Mouse (Mus musculus): ENCODE results near the gene A730009L09Rik. TPM values are rescaled to one million over a fixed set of nuclear protein-coding genes. Genes with fewer than 3 reads are reported as not detected.
A peak's percentile ranks its signal among the peaks of the same experiment; 100 is the strongest.

The A730009L09Rik gene
- polyA plus RNA-seq, 1 experiment from 2014 or later, result not detected

DNA sequence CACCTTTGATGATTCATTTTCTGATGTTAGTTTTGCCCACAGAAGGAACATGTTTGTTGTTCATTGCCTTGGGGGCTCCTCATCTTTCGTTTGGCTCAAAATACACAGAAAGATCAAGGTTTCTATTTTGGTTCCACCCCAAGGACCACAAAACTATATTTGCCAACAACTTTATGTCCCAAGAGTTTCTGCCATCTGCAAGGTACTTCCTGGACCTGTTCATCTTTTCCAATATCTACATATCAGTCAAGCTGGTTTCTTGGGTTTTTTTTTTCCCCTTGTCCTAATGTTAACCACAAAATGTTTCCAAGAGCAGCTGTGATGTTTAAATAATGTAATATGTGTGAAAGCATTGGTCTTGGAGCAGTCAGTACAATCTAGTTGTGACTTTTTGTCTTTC, 37.4 kb upstream of the A730009L09Rik start:
- no peak overlapping the region for H3K4me2 ChIP-seq (ENCODE audit: low read length)
- DNase-seq (ENCODE audit: low spot score) (no peak), ATAC-seq (replicated peaks; ENCODE audit: low FRiP score, low read depth) (no peak)
- no peak overlapping the region for H3K27ac ChIP-seq
- 76% methylated on average over 1 of the region's 1 CpGs for WGBS
- no peaks in the 10 kb centered on the region for H3K9me3 ChIP-seq (replicated peaks; ENCODE audit: low read length)
- no peak for TF ChIP-seq CTCF (IDR thresholded peaks at IDR 0.05; ENCODE audit: low read depth)
- no peaks in the 10 kb centered on the region for H3K27me3 ChIP-seq (ENCODE audit: insufficient read depth, low read length)
- no peaks in the 10 kb centered on the region for H3K4me1 ChIP-seq (replicated peaks; ENCODE audit: insufficient read depth, low read length)
- no peak overlapping the region for H3K4me3 ChIP-seq (replicated peaks; ENCODE audit: low read depth, low read length)
- no peaks in the 10 kb centered on the region for H3K36me3 ChIP-seq (ENCODE audit: insufficient read depth, low read length)
- no peak overlapping the region for H3K9ac ChIP-seq (ENCODE audit: low read depth, low read length)

DNA sequence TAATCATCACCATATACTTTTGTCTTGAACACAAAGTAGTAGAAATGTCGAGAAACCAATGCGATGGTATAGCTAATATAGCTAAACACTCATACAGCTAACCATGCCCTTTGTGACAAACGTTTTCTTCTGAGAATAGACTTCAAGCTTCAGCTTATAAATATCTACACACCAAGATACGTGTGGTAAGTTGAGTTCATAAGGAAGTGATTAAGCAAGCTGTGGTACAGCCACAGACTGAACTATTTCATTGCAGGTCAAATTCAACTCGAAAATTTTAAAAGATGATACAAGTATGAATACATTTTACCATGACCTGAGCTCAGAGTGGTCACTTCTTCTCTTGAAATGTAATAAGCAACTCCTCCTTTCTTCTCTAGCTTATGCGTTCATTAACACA, 37.0 kb upstream of the A730009L09Rik start:
- H3K4me1 ChIP-seq (replicated peaks; ENCODE audit: insufficient read depth, low read length), result no peaks in the 10 kb centered on the region
- H3K27ac ChIP-seq, result no peak overlapping the region
- no peak for TF ChIP-seq CTCF (IDR thresholded peaks at IDR 0.05; ENCODE audit: low read depth)
- 83% methylated on average over 6 of the region's 6 CpGs for WGBS
- no peak for DNase-seq (ENCODE audit: low spot score)
- no peaks in the 10 kb centered on the region for H3K27me3 ChIP-seq (ENCODE audit: insufficient read depth, low read length)
- no peak overlapping the region for H3K9ac ChIP-seq (ENCODE audit: low read depth, low read length)
- H3K4me2 ChIP-seq (ENCODE audit: low read length), result no peak overlapping the region
- H3K4me3 ChIP-seq (replicated peaks; ENCODE audit: low read depth, low read length), result no peak overlapping the region
- H3K36me3 ChIP-seq (ENCODE audit: insufficient read depth, low read length), result no peaks in the 10 kb centered on the region
- no peak for ATAC-seq (replicated peaks; ENCODE audit: low FRiP score, low read depth)
- H3K9me3 ChIP-seq (replicated peaks; ENCODE audit: low read length), result no peaks in the 10 kb centered on the region

DNA sequence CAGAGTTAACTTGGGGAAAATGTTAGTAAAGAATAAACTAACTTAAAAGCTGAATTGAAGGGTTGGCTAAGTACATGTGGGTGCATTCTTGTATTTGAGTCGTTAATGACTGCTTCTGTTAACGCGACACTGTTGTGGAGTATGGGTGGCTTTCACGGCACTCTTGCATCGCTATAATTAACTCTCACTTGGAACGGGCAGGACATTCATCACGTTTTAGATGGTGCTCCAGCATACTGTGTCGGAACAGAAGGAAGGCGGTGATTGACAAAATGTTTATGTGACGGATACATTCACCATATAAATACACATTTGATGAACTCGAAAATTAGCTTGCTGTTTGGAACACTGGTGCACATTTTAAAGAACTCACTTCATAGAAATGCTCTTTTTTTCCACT, 29.0 kb upstream of the A730009L09Rik start:
- H3K4me2 ChIP-seq (ENCODE audit: low read length), result no peak overlapping the region

DNA sequence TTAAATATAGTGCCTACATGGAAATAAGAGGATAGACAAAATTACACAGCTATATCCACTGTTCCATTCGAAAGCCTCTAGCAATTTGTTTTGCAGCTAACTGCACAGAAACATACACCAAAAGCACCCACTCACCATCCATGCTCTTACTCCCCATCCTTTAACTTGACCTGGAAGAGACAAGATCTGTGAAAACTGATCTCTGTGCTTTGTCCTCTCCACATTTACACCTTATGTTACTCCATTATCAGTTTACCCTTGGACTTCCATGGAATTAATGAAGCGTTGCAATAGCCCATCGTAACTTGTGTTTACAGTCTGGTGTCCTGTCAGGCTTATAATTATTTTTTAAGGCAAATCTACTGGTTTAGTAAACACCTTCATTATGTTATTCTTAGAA, 20.1 kb upstream of the A730009L09Rik start:
- DNase-seq (ENCODE audit: low spot score), result peak; percentile 51
- Histone ChIP-seq H3K4me2 (ENCODE audit: low read length) (peak overlapping the region; percentile 38), H3K4me1 (replicated peaks; ENCODE audit: insufficient read depth, low read length) (no peaks in the 10 kb centered on the region), H3K36me3 (ENCODE audit: insufficient read depth, low read length) (no peaks in the 10 kb centered on the region), H3K27ac (no peak overlapping the region), H3K9me3 (replicated peaks; ENCODE audit: low read length) (no peaks in the 10 kb centered on the region), H3K9ac (ENCODE audit: low read depth, low read length) (no peak overlapping the region), H3K4me3 (replicated peaks; ENCODE audit: low read depth, low read length) (no peak overlapping the region), H3K27me3 (ENCODE audit: insufficient read depth, low read length) (no peaks in the 10 kb centered on the region)
- TF ChIP-seq CTCF (IDR thresholded peaks at IDR 0.05; ENCODE audit: low read depth), result no peak
- 26% methylated on average over 3 of the region's 3 CpGs for WGBS
- no peak for ATAC-seq (replicated peaks; ENCODE audit: low FRiP score, low read depth)

More for the DNA sequence above, 29.0 kb upstream of the A730009L09Rik start:
- H3K4me3 ChIP-seq (replicated peaks; ENCODE audit: low read depth, low read length), result no peak overlapping the region
- no peaks in the 10 kb centered on the region for H3K36me3 ChIP-seq (ENCODE audit: insufficient read depth, low read length)
- WGBS, result 38% methylated on average over 11 of the region's 11 CpGs
- TF ChIP-seq CTCF (IDR thresholded peaks at IDR 0.05; ENCODE audit: low read depth), result no peak
- no peak for DNase-seq (ENCODE audit: low spot score)
- no peaks in the 10 kb centered on the region for H3K4me1 ChIP-seq (replicated peaks; ENCODE audit: insufficient read depth, low read length)
- no peak for ATAC-seq (replicated peaks; ENCODE audit: low FRiP score, low read depth)
- H3K27me3 ChIP-seq (ENCODE audit: insufficient read depth, low read length), result no peaks in the 10 kb centered on the region
- H3K9me3 ChIP-seq (replicated peaks; ENCODE audit: low read length), result no peaks in the 10 kb centered on the region
- no peak overlapping the region for H3K27ac ChIP-seq
- H3K9ac ChIP-seq (ENCODE audit: low read depth, low read length), result no peak overlapping the region

DNA sequence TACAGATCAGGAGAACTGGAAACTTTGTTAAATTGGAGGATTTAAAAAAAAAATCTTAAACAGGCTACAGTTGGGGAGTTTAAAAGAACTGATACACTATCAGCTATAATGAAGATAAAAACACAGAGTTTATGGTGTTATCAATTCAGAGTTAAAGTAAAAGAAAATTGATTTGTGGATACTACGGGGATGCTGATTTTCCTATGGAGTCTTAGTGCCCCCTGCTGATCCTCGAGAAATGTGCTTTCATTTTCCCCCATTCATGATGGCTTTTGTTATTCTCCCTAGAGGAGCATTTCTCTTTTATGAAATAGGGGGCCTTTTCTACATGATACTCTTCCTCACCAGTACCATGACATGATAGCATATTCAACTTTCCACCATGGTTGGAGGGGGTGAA, 19.5 kb upstream of the A730009L09Rik start:
- no peak for ATAC-seq (replicated peaks; ENCODE audit: low FRiP score, low read depth)
- H3K4me1 ChIP-seq (replicated peaks; ENCODE audit: insufficient read depth, low read length), result no peaks in the 10 kb centered on the region
- peak overlapping the region; percentile 38 for H3K4me2 ChIP-seq (ENCODE audit: low read length)
- H3K9me3 ChIP-seq (replicated peaks; ENCODE audit: low read length), result no peaks in the 10 kb centered on the region
- peak; percentile 85 for TF ChIP-seq CTCF (IDR thresholded peaks at IDR 0.05; ENCODE audit: low read depth)
- 17% methylated on average over 2 of the region's 2 CpGs for WGBS
- no peak overlapping the region for H3K4me3 ChIP-seq (replicated peaks; ENCODE audit: low read depth, low read length)
- no peak overlapping the region for H3K27ac ChIP-seq
- H3K36me3 ChIP-seq (ENCODE audit: insufficient read depth, low read length), result no peaks in the 10 kb centered on the region
- H3K27me3 ChIP-seq (ENCODE audit: insufficient read depth, low read length), result no peaks in the 10 kb centered on the region
- H3K9ac ChIP-seq (ENCODE audit: low read depth, low read length), result no peak overlapping the region
- peak; percentile 66 for DNase-seq (ENCODE audit: low spot score)

DNA sequence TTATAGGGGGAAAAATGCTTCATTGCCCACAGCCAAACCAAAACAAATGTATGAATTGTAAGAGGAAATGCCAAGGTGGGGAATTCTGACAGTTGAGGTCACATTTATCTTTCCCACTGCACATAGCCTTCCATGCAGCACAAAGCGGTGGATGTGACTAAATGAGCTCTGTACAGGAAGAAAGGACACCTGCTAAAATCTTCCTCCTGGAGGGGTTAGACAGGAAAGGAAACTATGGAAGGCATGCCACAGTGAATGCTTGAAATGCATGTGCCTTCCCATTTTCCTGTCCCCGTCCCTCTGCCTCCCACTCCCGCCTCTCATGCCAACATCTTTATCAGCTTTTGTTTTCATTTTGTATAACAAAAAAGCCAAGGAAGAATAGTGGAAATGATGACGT, 7.2 kb upstream of the A730009L09Rik start:
- TF ChIP-seq CTCF (IDR thresholded peaks at IDR 0.05; ENCODE audit: low read depth), result no peak
- Histone ChIP-seq H3K27ac (no peak overlapping the region), H3K4me2 (ENCODE audit: low read length) (no peak overlapping the region), H3K9ac (ENCODE audit: low read depth, low read length) (no peak overlapping the region), H3K27me3 (ENCODE audit: insufficient read depth, low read length) (no peaks in the 10 kb centered on the region), H3K9me3 (replicated peaks; ENCODE audit: low read length) (no peaks in the 10 kb centered on the region), H3K36me3 (ENCODE audit: insufficient read depth, low read length) (no peaks in the 10 kb centered on the region), H3K4me3 (replicated peaks; ENCODE audit: low read depth, low read length) (no peak overlapping the region), H3K4me1 (replicated peaks; ENCODE audit: insufficient read depth, low read length) (no peaks in the 10 kb centered on the region)
- DNase-seq (ENCODE audit: low spot score) (no peak), ATAC-seq (replicated peaks; ENCODE audit: low FRiP score, low read depth) (no peak)
- WGBS, result 66% methylated on average over 4 of the region's 4 CpGs

DNA sequence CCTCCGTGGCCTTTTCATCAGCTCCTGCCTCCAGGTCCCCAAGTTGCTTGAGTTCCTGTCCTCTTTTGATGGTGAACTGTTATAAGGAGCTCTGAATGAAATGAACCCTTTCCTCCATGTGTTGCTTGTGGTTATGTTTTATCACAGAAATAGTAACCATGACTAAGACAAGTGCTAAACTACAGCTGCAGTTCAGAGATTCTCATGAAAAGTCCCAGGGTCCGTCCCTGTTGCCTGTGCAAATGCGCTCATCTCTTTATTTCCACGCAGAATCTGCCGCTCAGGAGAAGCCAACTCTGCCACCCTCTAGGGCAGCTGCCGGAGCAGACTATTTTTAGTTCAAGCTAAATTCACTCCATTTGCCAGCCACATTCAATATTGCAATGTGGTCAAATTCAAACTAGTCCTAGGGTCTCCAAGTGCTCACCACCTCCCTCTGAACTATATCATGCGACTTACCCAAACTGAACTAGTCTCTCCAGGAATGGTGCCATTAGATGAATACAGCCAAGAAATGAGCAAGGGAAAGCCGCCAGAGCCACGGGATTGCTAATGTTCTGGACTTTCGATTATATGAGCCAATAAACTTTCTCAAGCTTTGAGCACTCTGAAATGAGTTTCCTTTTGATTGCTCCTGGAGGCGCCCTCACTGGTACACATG, 7.2 kb downstream of the A730009L09Rik start:
- Histone ChIP-seq H3K9me3 (replicated peaks; ENCODE audit: low read length) (no peaks in the 10 kb centered on the region), H3K27ac (no peak overlapping the region), H3K4me2 (ENCODE audit: low read length) (no peak overlapping the region), H3K36me3 (ENCODE audit: insufficient read depth, low read length) (no peaks in the 10 kb centered on the region), H3K9ac (ENCODE audit: low read depth, low read length) (no peak overlapping the region), H3K4me3 (replicated peaks; ENCODE audit: low read depth, low read length) (no peak overlapping the region), H3K4me1 (replicated peaks; ENCODE audit: insufficient read depth, low read length) (no peaks in the 10 kb centered on the region), H3K27me3 (ENCODE audit: insufficient read depth, low read length) (no peaks in the 10 kb centered on the region)
- WGBS, result 88% methylated on average over 11 of the region's 11 CpGs
- no peak for TF ChIP-seq CTCF (IDR thresholded peaks at IDR 0.05; ENCODE audit: low read depth)
- DNase-seq (ENCODE audit: low spot score), result no peak
- no peak for ATAC-seq (replicated peaks; ENCODE audit: low FRiP score, low read depth)
